Mouse (Mus musculus) CH12.LX (cell line): Measurements from ENCODE around the gene Gpsm1.

Experiments used
- CHD2 ChIP-seq: IDR thresholded peaks from 2 replicates; pipeline ENCODE4 v1.6.1; 2011; ENCODE audit warnings: low read length, improper control_type of control experiment
- CTCF ChIP-seq, 2 experiments: IDR thresholded peaks in 1 of 2; conservative IDR thresholded peaks in 1 of 2; 2 replicates each; pipeline ENCODE4 v1.5.1; 2011 to 2012; ENCODE audit warnings: low read depth in 2 of 2, low read length in 2 of 2, improper control_type of control experiment in 1 of 2, inconsistent platforms in 1 of 2, mild to moderate bottlenecking in 1 of 2, moderate library complexity in 1 of 2
- HCFC1 ChIP-seq: IDR thresholded peaks from 2 replicates; pipeline ENCODE4 v1.6.1; 2012; ENCODE audit warnings: low read depth, mild to moderate bottlenecking, inconsistent platforms, low read length, improper control_type of control experiment
- TBP ChIP-seq: conservative IDR thresholded peaks from 2 replicates; pipeline ENCODE4 v1.6.1; 2011; ENCODE audit warnings: low read depth, low read length, improper control_type of control experiment
- UBTF ChIP-seq: IDR thresholded peaks from 2 replicates; pipeline ENCODE4 v1.6.1; 2012; ENCODE audit warnings: low read depth, mild to moderate bottlenecking, inconsistent platforms, low read length, improper control_type of control experiment, moderate library complexity

GRCm38 (mm10) chr2:26319519-26320244 lies 4.4 kb downstream of the Gpsm1 start:
- TF ChIP-seq CTCF (conservative IDR thresholded peaks at IDR 0.05 in 1 of 2, IDR thresholded peaks at IDR 0.05 in 1 of 2; ENCODE audit: low read depth in 2 of 2, low read length in 2 of 2) (no peak), CHD2 (no peak), TBP (no peak), HCFC1 (no peak), UBTF (no peak)
